Mouse (Mus musculus): Measurements from ENCODE around the gene Grin2b.
A peak's percentile ranks its signal among the peaks of the same experiment; 100 is the strongest.

Gene Grin2b

GRCm38 (mm10) chr6:136173191-136173896 lies at the start of gene Grin2b:
Gene Grin2b (minus strand): TSS chr6:136173511.
- DNase-seq: peak; percentile 76

GRCm38 (mm10) chr6:136221894-136222293 lies 48.6 kb upstream of the Grin2b start:
- DNase-seq: peak; percentile 27

- no peak for DNase-seq
Observed at GRCm38 (mm10) chr6:136210442-136210841, 37.1 kb upstream of the Grin2b start.

GRCm38 (mm10) chr6:136199814-136200213 lies 26.5 kb upstream of the Grin2b start:
- no peak for DNase-seq

- no peak for DNase-seq
Observed at GRCm38 (mm10) chr6:136194616-136195015, 21.3 kb upstream of the Grin2b start.

GRCm38 (mm10) chr6:136178066-136178465 lies 4.8 kb upstream of the Grin2b start:
- DNase-seq: no peak

- no peak for DNase-seq
Observed at GRCm38 (mm10) chr6:136172801-136173190, 515 bp downstream of the Grin2b start.

GRCm38 (mm10) chr6:136172172-136172651 lies 1.1 kb downstream of the Grin2b start:
- DNase-seq: peak; percentile 82

- DNase-seq: no peak
Observed at GRCm38 (mm10) chr6:136171343-136171742, 2.0 kb downstream of the Grin2b start.

GRCm38 (mm10) chr6:136170381-136170780 lies 2.9 kb downstream of the Grin2b start:
- DNase-seq: no peak

GRCm38 (mm10) chr6:136167361-136167760 lies 6.0 kb downstream of the Grin2b start:
- no peak for DNase-seq

GRCm38 (mm10) chr6:136165443-136166077 lies 7.8 kb downstream of the Grin2b start:
- DNase-seq: peak; percentile 63

GRCm38 (mm10) chr6:136162090-136162489 lies 11.2 kb downstream of the Grin2b start:
- DNase-seq: no peak

GRCm38 (mm10) chr6:136153444-136153843 lies 19.9 kb downstream of the Grin2b start:
- DNase-seq: no peak

- DNase-seq: no peak
Observed at GRCm38 (mm10) chr6:136150064-136150463, 23.2 kb downstream of the Grin2b start.

- no peak for DNase-seq
Observed at GRCm38 (mm10) chr6:136139967-136140366, 33.3 kb downstream of the Grin2b start.

GRCm38 (mm10) chr6:136130456-136130855 lies 42.9 kb downstream of the Grin2b start:
- no peak for DNase-seq

- DNase-seq: no peak
Observed at GRCm38 (mm10) chr6:136122593-136122992, 50.7 kb downstream of the Grin2b start.

GRCm38 (mm10) chr6:136117390-136117789 lies 55.9 kb downstream of the Grin2b start:
- no peak for DNase-seq

- DNase-seq: no peak
Observed at GRCm38 (mm10) chr6:136113639-136114410, 59.5 kb downstream of the Grin2b start.

- DNase-seq: no peak
Observed at GRCm38 (mm10) chr6:136109172-136109571, 64.1 kb downstream of the Grin2b start.

- DNase-seq: no peak
Observed at GRCm38 (mm10) chr6:136108466-136108865, 64.8 kb downstream of the Grin2b start.

- DNase-seq: no peak
Observed at GRCm38 (mm10) chr6:136105221-136105620, 68.1 kb downstream of the Grin2b start.

- no peak for DNase-seq
Observed at GRCm38 (mm10) chr6:136100241-136100640, 73.1 kb downstream of the Grin2b start.
